Mouse (Mus musculus): ENCODE results near the gene Slc16a7.

GRCm38 (mm10) chr10:125285386-125285785, 103.9 kb downstream of the Slc16a7 start:
- TF ChIP-seq CTCF (IDR thresholded peaks at IDR 0.05; ENCODE audit: low read depth) (no peak), EP300 (optimal IDR thresholded peaks at IDR 0.05) (no peak)
